Mouse (Mus musculus): Measurements from ENCODE around the gene Txndc11. TPM values are rescaled to one million over a fixed set of nuclear protein-coding genes. Genes with fewer than 3 reads are reported as not detected.
A peak's percentile ranks its signal among the peaks of the same experiment; 100 is the strongest.

Gene Txndc11
- total and polyA plus RNA-seq, 3 experiments: 24.9 to 33.7 TPM; not detected in 1

- no peaks in the 10 kb centered on the region for H3K9me3 ChIP-seq (replicated peaks; ENCODE audit: insufficient read depth, low read length)
- H3K27ac ChIP-seq (ENCODE audit: control insufficient read depth, low read depth, low read length): no peak overlapping the region
- H3K27me3 ChIP-seq (ENCODE audit: control insufficient read depth in 1 of 2, insufficient read depth in 2 of 2, low read length in 2 of 2): peaks cover 0 to 3% of the 10 kb centered on the region in 2 experiments; a peak in 2 of 4 replicates
- no peaks in the 10 kb centered on the region for H3K79me2 ChIP-seq (ENCODE audit: control insufficient read depth, insufficient read depth, low read length, poor library complexity)
- no peaks in the 10 kb centered on the region for H3K4me1 ChIP-seq (ENCODE audit: control insufficient read depth in 1 of 2, insufficient read depth in 2 of 2, low read length in 2 of 2)
- no peak for DNase-seq (ENCODE audit: low read depth, low spot score)
- TF ChIP-seq E2F4 (IDR thresholded peaks at IDR 0.05; ENCODE audit: borderline replicate concordance, low read depth, low read length): no peak
- no peak for TF ChIP-seq UBTF (IDR thresholded peaks at IDR 0.05; ENCODE audit: borderline replicate concordance, insufficient read depth, low read depth, low read length)
- TF ChIP-seq NELFE (IDR thresholded peaks at IDR 0.05; ENCODE audit: low read depth, low read length): no peak
- no peak for TF ChIP-seq MAFK (IDR thresholded peaks at IDR 0.05; ENCODE audit: borderline replicate concordance, low read depth, low read length)
- TF ChIP-seq CTCF (IDR thresholded peaks at IDR 0.05 in 2 of 3, conservative IDR thresholded peaks at IDR 0.05 in 1 of 3; ENCODE audit: control insufficient read depth in 1 of 3, insufficient read depth in 1 of 3, low read depth in 2 of 3, low read length in 3 of 3, poor library complexity in 1 of 3, severe bottlenecking in 1 of 3): no peak
- no peak for TF ChIP-seq TCF12 (IDR thresholded peaks at IDR 0.05; ENCODE audit: low read depth, low read length)
- no peak for TF ChIP-seq POLR2AphosphoS2 (IDR thresholded peaks at IDR 0.05; ENCODE audit: low read length)
- H3K9ac ChIP-seq (ENCODE audit: control insufficient read depth, low read depth, low read length, poor library complexity, severe bottlenecking): no peak overlapping the region
- H3K36me3 ChIP-seq (ENCODE audit: control insufficient read depth in 1 of 2, insufficient read depth in 2 of 2, low read length in 2 of 2): no peaks in the 10 kb centered on the region
- H3K4me3 ChIP-seq (ENCODE audit: control insufficient read depth in 1 of 2, insufficient read depth in 1 of 2, low read depth in 2 of 2, low read length in 2 of 2): no peak overlapping the region
Measured at GRCm38 (mm10) chr16:11043239-11043638, 91.2 kb downstream of the Txndc11 start.

GRCm38 (mm10) chr16:11040603-11041002 is 93.8 kb downstream of the Txndc11 start:
- no peak for DNase-seq (ENCODE audit: low read depth, low spot score)
- TF ChIP-seq POLR2AphosphoS2 (IDR thresholded peaks at IDR 0.05; ENCODE audit: low read length): no peak
- TF ChIP-seq EP300 (IDR thresholded peaks at IDR 0.05; ENCODE audit: low read depth in 1 of 2, low read length in 2 of 2): no peak
- no peak for TF ChIP-seq ZMIZ1 (IDR thresholded peaks at IDR 0.05; ENCODE audit: low read depth, low read length)
- TF ChIP-seq ZKSCAN1 (IDR thresholded peaks at IDR 0.05; ENCODE audit: low read depth, low read length): no peak

DNA sequence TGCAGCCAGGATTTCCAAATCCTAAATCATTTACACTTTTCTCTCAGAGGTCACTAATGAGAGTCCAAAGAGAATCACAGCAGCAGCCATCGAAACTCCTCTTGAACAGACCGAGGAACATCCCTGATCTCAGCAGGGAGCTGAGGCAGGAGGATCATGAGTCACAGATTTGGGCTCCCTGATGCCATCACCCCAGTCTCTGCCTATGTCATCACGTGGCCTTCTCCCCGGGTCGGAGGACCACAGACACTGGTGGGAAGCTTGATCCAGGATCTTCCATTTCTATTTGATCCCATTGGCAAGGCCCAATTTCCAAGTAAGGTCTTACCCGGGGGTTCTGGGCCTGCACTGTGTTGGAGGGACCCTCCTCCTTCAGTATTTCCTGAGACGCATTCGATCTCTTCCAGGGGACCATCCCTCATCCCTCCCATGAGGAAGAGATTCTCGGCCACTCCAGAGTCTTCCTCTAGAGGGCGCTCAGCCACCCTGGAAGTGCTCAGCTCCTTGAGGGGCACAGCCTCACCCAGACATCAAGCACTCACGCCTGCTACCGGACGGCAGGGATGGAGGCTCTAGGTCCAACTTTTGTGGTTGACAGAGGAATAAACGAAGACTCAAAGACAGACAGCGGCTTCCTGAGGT is 98.5 kb downstream of the Txndc11 start:
- Histone ChIP-seq H3K4me1 (ENCODE audit: control insufficient read depth in 1 of 2, insufficient read depth in 2 of 2, low read length in 2 of 2) (no peaks in the 10 kb centered on the region; a peak in 1 of 4 replicates), H3K4me3 (ENCODE audit: control insufficient read depth in 1 of 2, insufficient read depth in 1 of 2, low read depth in 2 of 2, low read length in 2 of 2) (peak overlapping the region; percentile 21 to 30; a peak in 3 of 4 replicates), H3K79me2 (ENCODE audit: control insufficient read depth, insufficient read depth, low read length, poor library complexity) (no peaks in the 10 kb centered on the region), H3K9ac (ENCODE audit: control insufficient read depth, low read depth, low read length, poor library complexity, severe bottlenecking) (no peak overlapping the region), H3K36me3 (ENCODE audit: control insufficient read depth in 1 of 2, insufficient read depth in 2 of 2, low read length in 2 of 2) (no peaks in the 10 kb centered on the region), H3K27me3 (ENCODE audit: control insufficient read depth in 1 of 2, insufficient read depth in 2 of 2, low read length in 2 of 2) (no peaks in the 10 kb centered on the region; a peak in 1 of 4 replicates), H3K9me3 (replicated peaks; ENCODE audit: insufficient read depth, low read length) (no peaks in the 10 kb centered on the region), H3K27ac (ENCODE audit: control insufficient read depth, low read depth, low read length) (no peak overlapping the region)
- DNase-seq (ENCODE audit: low read depth, low spot score): peak; percentile 83
- TF ChIP-seq NELFE (IDR thresholded peaks at IDR 0.05; ENCODE audit: low read depth, low read length) (no peak), JUND (IDR thresholded peaks at IDR 0.05; ENCODE audit: low read depth, low read length) (no peak), SMC3 (IDR thresholded peaks at IDR 0.05; ENCODE audit: low read depth, low read length) (peak; percentile 90), MAX (IDR thresholded peaks at IDR 0.05; ENCODE audit: low read length) (0 out of 2 replicates have a peak, but pooled peaks have one; percentile 21), MAFK (IDR thresholded peaks at IDR 0.05; ENCODE audit: borderline replicate concordance, low read depth, low read length) (no peak), POLR2A (IDR thresholded peaks at IDR 0.05; ENCODE audit: control insufficient read depth in 1 of 2, insufficient read depth in 1 of 2, low read depth in 1 of 2, low read length in 2 of 2, poor library complexity in 1 of 2) (no peak), HCFC1 (IDR thresholded peaks at IDR 0.05; ENCODE audit: low read depth, low read length) (no peak), ELF1 (IDR thresholded peaks at IDR 0.05; ENCODE audit: low read depth, low read length) (no peak), EP300 (IDR thresholded peaks at IDR 0.05; ENCODE audit: low read depth in 1 of 2, low read length in 2 of 2) (no peak), MYC (IDR thresholded peaks at IDR 0.05; ENCODE audit: low read depth, low read length) (no peak), UBTF (IDR thresholded peaks at IDR 0.05; ENCODE audit: borderline replicate concordance, insufficient read depth, low read depth, low read length) (no peak), ZNF384 (IDR thresholded peaks at IDR 0.05; ENCODE audit: low read depth, low read length) (no peak), RCOR1 (IDR thresholded peaks at IDR 0.05; ENCODE audit: low read depth, low read length) (no peak), GATA1 (IDR thresholded peaks at IDR 0.05; ENCODE audit: low read depth, low read length) (no peak), ETS1 (IDR thresholded peaks at IDR 0.05; ENCODE audit: low read depth, low read length) (no peak), RAD21 (IDR thresholded peaks at IDR 0.05; ENCODE audit: low read depth, low read length) (peak; percentile 85), KAT2A (conservative IDR thresholded peaks at IDR 0.05; ENCODE audit: low read depth, low read length) (no peak), USF1 (IDR thresholded peaks at IDR 0.05; ENCODE audit: low read depth, low read length) (peak; percentile 78), MAZ (IDR thresholded peaks at IDR 0.05; ENCODE audit: low read depth, low read length) (peak; percentile 67; the same call in 1 of the 2 replicates)

More at GRCm38 (mm10) chr16:11040603-11041002, 93.8 kb downstream of the Txndc11 start:
- Histone ChIP-seq H3K27me3 (ENCODE audit: control insufficient read depth in 1 of 2, insufficient read depth in 2 of 2, low read length in 2 of 2) (peaks cover 0 to 3% of the 10 kb centered on the region in 2 experiments; a peak in 2 of 4 replicates), H3K4me3 (ENCODE audit: control insufficient read depth in 1 of 2, insufficient read depth in 1 of 2, low read depth in 2 of 2, low read length in 2 of 2) (no peak overlapping the region), H3K9me3 (replicated peaks; ENCODE audit: insufficient read depth, low read length) (no peaks in the 10 kb centered on the region), H3K27ac (ENCODE audit: control insufficient read depth, low read depth, low read length) (no peak overlapping the region), H3K36me3 (ENCODE audit: control insufficient read depth in 1 of 2, insufficient read depth in 2 of 2, low read length in 2 of 2) (no peaks in the 10 kb centered on the region), H3K4me1 (ENCODE audit: control insufficient read depth in 1 of 2, insufficient read depth in 2 of 2, low read length in 2 of 2) (no peaks in the 10 kb centered on the region), H3K79me2 (ENCODE audit: control insufficient read depth, insufficient read depth, low read length, poor library complexity) (no peaks in the 10 kb centered on the region), H3K9ac (ENCODE audit: control insufficient read depth, low read depth, low read length, poor library complexity, severe bottlenecking) (no peak overlapping the region)
